Mouse (Mus musculus): ENCODE results near the gene Lmo2.

GRCm38 (mm10) chr2:103936666-103937065 lies 21.1 kb upstream of the Lmo2 start:
- no peak for TF ChIP-seq CTCF (IDR thresholded peaks at IDR 0.05; ENCODE audit: low read depth, low read length)
- TF ChIP-seq POLR2A (IDR thresholded peaks at IDR 0.05; ENCODE audit: insufficient read depth, low read length), result no peak
- TF ChIP-seq EP300 (IDR thresholded peaks at IDR 0.05; ENCODE audit: insufficient read depth, low read depth, low read length), result no peak
